Mouse (Mus musculus) embryonic facial prominence, embryonic 10.5 days (tissue): ENCODE measurements around the gene Wdr18. TPM values are rescaled to one million over a fixed set of nuclear protein-coding genes. Genes with fewer than 3 reads are reported as not detected.

Experiments
- DNase-seq: peaks from one replicate; pipeline ENCODE4 v3.0.0-alpha.2; 2017; ENCODE audit warnings: low spot score
- H3K27ac ChIP-seq: fragments of 300-500 bp; sonication (generic); replicated peaks from 2 replicates; pipeline ENCODE4 v1.5.1; 2016; ENCODE audit warnings: mild to moderate bottlenecking
- H3K27me3 ChIP-seq: fragments of 300-500 bp; sonication (generic); replicated peaks from 2 replicates; pipeline ENCODE4 v1.6.1; 2016; ENCODE audit warnings: low read depth, mild to moderate bottlenecking; ENCODE audit not compliant: poor library complexity, severe bottlenecking
- H3K36me3 ChIP-seq: fragments of 300-500 bp; sonication (generic); replicated peaks from 2 replicates; pipeline ENCODE4 v1.6.1; 2016; ENCODE audit warnings: mild to moderate bottlenecking, moderate library complexity
- H3K4me1 ChIP-seq: fragments of 300-500 bp; sonication (generic); 2 replicates; pipeline ENCODE4 v1.6.1; 2016
- H3K4me3 ChIP-seq: fragments of 300-500 bp; sonication (generic); 2 replicates; pipeline ENCODE4 v1.5.1; 2016; ENCODE audit warnings: mild to moderate bottlenecking, moderate library complexity
- H3K9me3 ChIP-seq: fragments of 300-500 bp; sonication (generic); 2 replicates; pipeline ENCODE4 v1.6.1; 2016; ENCODE audit warnings: mild to moderate bottlenecking
- WGBS: fragments of 180-500 bp; shearing (Covaris S2); methylation state at CpG from one replicate; pipeline ENCODE4 v1.1.7; 2016; 5-methylcytosine and 5-hydroxymethylcytosine counted together
- polyA plus RNA-seq: library from polyadenylated mRNA; unstranded; fragments of >200 nt; fragmentation: Nextera tagmentation; extraction: Ambion mirVana; gene quantifications from 2 replicates; pipeline ENCODE4 v1.2.1, GENCODE M21; 2016

The Wdr18 gene
- polyA plus RNA-seq, 1 experiment from 2014 or later = 166 TPM

- no peak for DNase-seq
- Histone ChIP-seq H3K4me3 (no peak overlapping the region), H3K27me3 (peaks cover 77% of the 10 kb centered on the region), H3K4me1 (peaks cover 51% of the 10 kb centered on the region), H3K36me3 (peaks cover 9% of the 10 kb centered on the region), H3K27ac (no peak overlapping the region), H3K9me3 (no peaks in the 10 kb centered on the region)
- WGBS = 60% methylated on average over 3 of the region's 3 CpGs
Observed at GRCm38 (mm10) chr10:80017361-80017760, 57.4 kb downstream of the Wdr18 start.

GRCm38 (mm10) chr10:80017771-80018170 is 57.8 kb downstream of the Wdr18 start:
- Histone ChIP-seq H3K27ac (no peak overlapping the region), H3K36me3 (peaks cover 12% of the 10 kb centered on the region), H3K4me1 (peaks cover 51% of the 10 kb centered on the region), H3K27me3 (peaks cover 73% of the 10 kb centered on the region), H3K4me3 (peak overlapping the region; percentile 31; the same call in 1 of the 2 replicates), H3K9me3 (no peaks in the 10 kb centered on the region)
- no peak for DNase-seq
- 78% methylated on average over 14 of the region's 14 CpGs for WGBS

- WGBS = 4% methylated on average over 15 of the region's 15 CpGs
- peak; percentile 52 for DNase-seq
- Histone ChIP-seq H3K36me3 (peaks cover 16% of the 10 kb centered on the region), H3K9me3 (no peaks in the 10 kb centered on the region), H3K27me3 (peaks cover 63% of the 10 kb centered on the region), H3K4me1 (peaks cover 45% of the 10 kb centered on the region), H3K4me3 (peak overlapping the region; percentile 56), H3K27ac (peak overlapping the region; percentile 91)
Observed at GRCm38 (mm10) chr10:80018739-80019297, 58.9 kb downstream of the Wdr18 start.

GRCm38 (mm10) chr10:80019471-80020131 is 59.6 kb downstream of the Wdr18 start:
- Histone ChIP-seq H3K4me3 (peak overlapping the region; percentile 56), H3K27ac (peak overlapping the region; percentile 91), H3K9me3 (no peaks in the 10 kb centered on the region), H3K4me1 (peaks cover 38% of the 10 kb centered on the region), H3K27me3 (peaks cover 55% of the 10 kb centered on the region), H3K36me3 (peaks cover 21% of the 10 kb centered on the region)
- 3% methylated on average over 20 of the region's 20 CpGs for WGBS
- DNase-seq = peak; percentile 73

Other genes with a start within 250 kb of the Wdr18 start
- gene Hcn2, start 243.5 kb upstream of the Wdr18 start, polyA plus RNA-seq = 0.04 TPM in 1 of 2 replicates, not detected in the other
- 52.8 and 54.3 TPM in 2 replicates for gene Polrmt, start 213.6 kb upstream of the Wdr18 start, polyA plus RNA-seq
- gene Fgf22, start 205.1 kb upstream of the Wdr18 start, polyA plus RNA-seq = 0.46 TPM in 1 of 2 replicates, not detected in the other
- gene Rnf126, start 193.2 kb upstream of the Wdr18 start, polyA plus RNA-seq = 125 and 126 TPM in 2 replicates
- 1.9 and 2.2 TPM in 2 replicates for gene Fstl3, start 182.9 kb upstream of the Wdr18 start, polyA plus RNA-seq
- 0.05 TPM in 1 of 2 replicates, not detected in the other for gene Prss57, start 169.2 kb upstream of the Wdr18 start, polyA plus RNA-seq
- gene Palm, start 166.6 kb upstream of the Wdr18 start, polyA plus RNA-seq = 127 and 129 TPM in 2 replicates
- 1.7 and 2.2 TPM in 2 replicates for gene Misp, start 139.2 kb upstream of the Wdr18 start, polyA plus RNA-seq
- 406 and 416 TPM in 2 replicates for gene Ptbp1, start 105.7 kb upstream of the Wdr18 start, polyA plus RNA-seq
- gene Prtn3, start 85.7 kb upstream of the Wdr18 start, polyA plus RNA-seq = 9.3 and 12.3 TPM in 2 replicates
- 123 and 139 TPM in 2 replicates for gene Plppr3, start 85.5 kb upstream of the Wdr18 start, polyA plus RNA-seq
- 0.20 TPM in 1 of 2 replicates, not detected in the other for gene Elane, start 73.9 kb upstream of the Wdr18 start, polyA plus RNA-seq
- not detected in 2 replicates for gene Cfd, start 69.3 kb upstream of the Wdr18 start, polyA plus RNA-seq
- gene Med16, start 51.2 kb upstream of the Wdr18 start, polyA plus RNA-seq = 63.6 and 68.1 TPM in 2 replicates
- 3.4 TPM in 1 of 2 replicates, not detected in the other for gene Gm26602, start 49.3 kb upstream of the Wdr18 start, polyA plus RNA-seq
- 0.33 and 0.37 TPM in 2 replicates for gene Kiss1r, start 43.2 kb upstream of the Wdr18 start, polyA plus RNA-seq
- 125 and 136 TPM in 2 replicates for gene R3hdm4, start 38.9 kb upstream of the Wdr18 start, polyA plus RNA-seq
- 15.7 and 18.0 TPM in 2 replicates for gene Arid3a, start 33.1 kb upstream of the Wdr18 start, polyA plus RNA-seq
- gene Grin3b, start 10.6 kb downstream of the Wdr18 start, polyA plus RNA-seq = 0.13 and 0.44 TPM in 2 replicates
- gene Tmem259, start 24.2 kb downstream of the Wdr18 start, polyA plus RNA-seq = 12.3 and 12.4 TPM in 2 replicates
- gene Cnn2, start 28.4 kb downstream of the Wdr18 start, polyA plus RNA-seq = 234 and 253 TPM in 2 replicates
- gene Abca7, start 36.3 kb downstream of the Wdr18 start, polyA plus RNA-seq = 2.9 and 3.2 TPM in 2 replicates
- 11.2 and 11.3 TPM in 2 replicates for gene Arhgap45, start 56.5 kb downstream of the Wdr18 start, polyA plus RNA-seq
- gene Polr2e, start 79.6 kb downstream of the Wdr18 start, polyA plus RNA-seq = 312 and 316 TPM in 2 replicates
- 618 and 672 TPM in 2 replicates for gene Gpx4, start 87.0 kb downstream of the Wdr18 start, polyA plus RNA-seq
- gene Sbno2, start 145.4 kb downstream of the Wdr18 start, polyA plus RNA-seq = 16.2 and 18.2 TPM in 2 replicates
- gene Stk11, start 155.7 kb downstream of the Wdr18 start, polyA plus RNA-seq = 16.1 and 17.5 TPM in 2 replicates
- gene Atp5d, start 178.5 kb downstream of the Wdr18 start, polyA plus RNA-seq = 491 and 493 TPM in 2 replicates
- gene Cbarp, start 180.7 kb downstream of the Wdr18 start, polyA plus RNA-seq = 4.9 and 8.5 TPM in 2 replicates
- gene Midn, start 188.1 kb downstream of the Wdr18 start, polyA plus RNA-seq = 22.2 TPM in 2 replicates
- gene Cirbp, start 205.8 kb downstream of the Wdr18 start, polyA plus RNA-seq = 93.2 and 110 TPM in 2 replicates
- 10.8 and 12.0 TPM in 2 replicates for gene 1600002K03Rik, start 212.8 kb downstream of the Wdr18 start, polyA plus RNA-seq
- 45.2 and 50.1 TPM in 2 replicates for gene Efna2, start 219.3 kb downstream of the Wdr18 start, polyA plus RNA-seq